Mouse (Mus musculus) spleen, embryonic (tissue): ENCODE measurements around the gene Cbr2.
"Not testable (repeated sequence)": the region's sequence is repeated elsewhere in the genome, so short reads cannot be mapped to it uniquely, and the experiment has no call there.

Experiments used
- CTCF ChIA-PET: fragments of 350-600 bp; sonication (Branson Sonifier 250); formaldehyde crosslinking; loops from one replicate; lab custom pipeline; 2022; lab: Charles Lee

Gene Cbr2

GRCm38 (mm10) chr11:120731858-120732680 lies at the start of gene Cbr2:
Cbr2 (minus strand) TSS chr11:120732114.
- CTCF ChIA-PET: interaction anchor here (0.7 kb wide), 1 partner anchor 110 kb away, joined by 3 read pairs; no protein-coding TSS in a partner anchor

- CTCF ChIA-PET: not testable (repeated sequence)
Observed at GRCm38 (mm10) chr11:120781361-120781760, 49.4 kb upstream of the Cbr2 start.

DNA sequence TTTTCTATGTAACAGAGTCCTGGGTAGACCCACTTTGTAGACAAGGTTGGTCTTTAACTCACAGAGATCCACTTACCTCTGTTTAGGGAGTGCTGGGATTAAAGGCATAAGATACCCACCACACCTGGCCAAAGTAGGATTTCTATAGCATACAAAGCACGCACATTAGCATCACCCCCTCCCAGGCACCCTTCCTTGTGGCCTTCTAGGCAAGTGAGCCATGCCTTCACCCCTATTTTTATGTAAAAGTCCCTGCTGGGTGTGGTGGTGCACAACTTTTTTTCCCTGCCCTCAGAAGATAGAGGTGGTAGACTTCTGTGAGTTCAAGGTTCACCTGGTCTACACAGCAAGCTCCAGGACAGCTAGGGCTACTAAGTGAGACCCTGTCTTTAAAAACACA lies 48.0 kb upstream of the Cbr2 start:
- CTCF ChIA-PET: no interaction called here

GRCm38 (mm10) chr11:120777123-120777522 lies 45.2 kb upstream of the Cbr2 start:
- CTCF ChIA-PET: interaction anchor here (2.1 kb wide), 1 partner anchor 56 kb away, joined by 6 read pairs; the partner anchor contains the start of gene Rac3

- CTCF ChIA-PET: interaction anchor here (0.5 to 2.1 kb wide), 2 partner anchors 55 to 422 kb away, joined by 3 to 6 read pairs; partner anchors contain the start of gene Rac3
Observed at GRCm38 (mm10) chr11:120775774-120776469, 44.0 kb upstream of the Cbr2 start.

DNA sequence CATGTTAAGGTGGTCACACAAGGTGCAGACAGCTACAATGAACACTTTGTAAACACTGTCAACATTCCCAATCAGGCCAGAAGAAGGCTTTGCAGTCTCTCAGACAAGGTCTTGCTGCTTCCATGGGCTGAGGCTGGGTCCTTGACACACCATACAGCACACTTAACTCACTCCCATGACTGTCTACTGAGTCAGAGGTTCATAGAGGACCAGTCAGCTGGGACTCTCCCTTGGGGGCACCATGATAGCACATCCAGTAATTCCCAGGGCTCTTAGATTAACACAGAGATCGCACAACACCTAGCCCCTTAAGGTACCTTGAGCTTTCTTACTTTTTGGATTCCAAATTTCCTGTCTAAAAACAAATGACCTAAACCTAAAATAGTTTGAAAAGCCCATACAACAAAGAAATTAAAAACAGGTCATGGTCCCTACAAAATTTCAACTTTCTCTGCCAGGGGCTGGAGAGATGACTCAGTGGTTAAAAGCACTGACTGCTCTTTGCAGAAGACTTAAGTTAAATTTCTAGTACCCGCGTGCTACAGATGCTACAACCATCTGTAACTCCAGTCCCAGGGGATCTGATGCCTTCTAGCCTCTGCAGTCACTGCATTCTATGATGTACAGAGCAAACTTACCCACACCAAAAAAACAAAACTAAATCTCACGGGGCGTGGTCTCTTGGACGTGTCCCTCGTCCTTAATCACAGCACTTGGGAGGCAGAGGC lies 41.7 kb upstream of the Cbr2 start:
- CTCF ChIA-PET: interaction anchor here (0.7 to 0.8 kb wide), 2 partner anchors 53 to 700 kb away, joined by 3 to 4 read pairs; no protein-coding TSS in a partner anchor

DNA sequence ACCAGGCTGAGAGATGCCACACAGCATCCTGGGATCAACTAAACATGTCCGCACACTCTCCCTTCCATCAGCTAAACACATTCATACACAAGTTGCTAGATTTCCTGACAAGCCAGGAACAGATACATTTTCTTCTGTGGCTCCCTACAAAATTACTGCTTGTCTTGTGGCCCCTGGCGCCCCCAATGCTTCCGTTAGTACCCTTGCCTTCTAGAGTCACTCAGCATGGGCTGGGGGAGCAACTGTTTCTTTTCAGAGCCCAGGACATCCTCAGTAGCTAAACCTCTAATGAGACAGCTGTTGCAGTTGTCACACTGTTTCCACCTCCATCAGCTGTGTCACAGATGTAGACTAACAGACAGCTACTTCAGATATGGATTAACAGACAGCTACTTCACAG lies 40.8 kb upstream of the Cbr2 start:
- CTCF ChIA-PET: interaction anchor here (0.8 kb wide), 1 partner anchor 52 kb away, joined by 3 read pairs; no protein-coding TSS in a partner anchor

DNA sequence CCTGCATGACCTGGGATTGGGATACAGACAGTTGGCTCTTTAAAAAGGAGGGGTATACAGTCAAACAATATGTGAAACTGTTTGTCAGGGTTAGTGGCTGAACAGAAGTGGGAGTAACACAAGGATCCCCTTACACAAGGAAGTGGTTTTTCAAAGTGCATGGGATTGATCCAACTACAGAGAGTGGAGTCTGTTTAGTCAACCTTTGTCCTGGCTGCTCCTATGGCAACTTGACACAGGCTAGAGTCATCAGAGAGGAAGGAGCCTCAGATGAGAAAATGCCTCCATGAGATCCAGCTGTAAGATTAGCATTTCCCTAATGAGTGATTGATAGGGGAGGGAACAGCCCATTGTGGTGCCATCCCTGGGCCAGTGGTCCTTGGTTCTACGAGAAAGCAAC lies 36.3 kb upstream of the Cbr2 start:
- CTCF ChIA-PET: no interaction called here

- CTCF ChIA-PET: not testable (repeated sequence)
Observed at GRCm38 (mm10) chr11:120767023-120767422, 35.1 kb upstream of the Cbr2 start.

DNA sequence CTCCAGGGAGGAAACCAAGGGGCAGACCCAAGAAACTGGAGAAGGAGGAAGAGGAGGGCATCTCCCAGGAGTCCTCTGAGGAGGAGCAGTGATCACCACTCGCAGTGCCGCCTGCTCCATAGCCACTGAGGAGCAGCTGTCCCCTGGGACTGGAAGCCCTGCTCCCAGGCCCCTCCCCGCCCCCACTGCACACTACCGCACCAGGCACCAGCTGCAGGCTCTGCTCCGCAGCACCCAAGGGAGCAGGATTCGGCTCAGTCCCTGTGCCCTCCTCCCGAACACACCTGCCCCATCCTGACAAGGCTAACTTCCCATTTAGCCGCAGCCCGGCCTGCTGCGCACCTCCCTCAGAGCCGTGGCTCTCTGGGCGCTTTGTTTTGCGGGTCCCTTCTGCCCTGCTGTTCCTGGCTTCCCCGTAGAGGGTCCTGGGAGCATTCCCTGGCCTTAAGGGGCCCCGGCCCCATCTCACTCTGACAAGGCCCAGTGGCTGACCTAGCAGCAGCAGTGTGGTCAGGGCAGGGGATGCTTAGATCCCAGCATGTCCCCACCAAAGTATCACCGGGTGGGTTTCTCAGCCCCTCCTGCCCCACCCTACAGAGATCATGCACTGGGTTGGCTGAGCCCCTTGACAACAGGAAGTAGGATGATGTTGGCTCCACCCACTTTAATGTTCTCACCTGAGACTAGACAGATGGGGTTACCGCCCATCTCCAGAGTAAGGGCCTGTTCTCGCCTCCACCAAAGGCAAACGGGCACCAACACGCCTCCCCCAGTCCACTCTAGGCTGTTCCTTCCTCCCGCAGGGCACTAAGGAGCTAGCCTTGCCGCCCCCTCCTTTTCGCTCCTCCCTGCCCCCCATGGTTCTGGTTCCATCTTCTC lies 31.4 kb upstream of the Cbr2 start:
- CTCF ChIA-PET: not testable (repeated sequence)

GRCm38 (mm10) chr11:120762672-120763041 lies 30.7 kb upstream of the Cbr2 start, which contains the start of gene Hmga1b:
Hmga1b (plus strand) TSS chr11:120762794.
- CTCF ChIA-PET: not testable (repeated sequence)

- CTCF ChIA-PET: no interaction called here
Observed at GRCm38 (mm10) chr11:120761811-120762671, 30.1 kb upstream of the Cbr2 start.

GRCm38 (mm10) chr11:120760236-120760635 lies 28.3 kb upstream of the Cbr2 start:
- CTCF ChIA-PET: no interaction called here

GRCm38 (mm10) chr11:120751606-120752005 lies 19.7 kb upstream of the Cbr2 start:
- CTCF ChIA-PET: interaction anchor here (1.7 kb wide), 1 partner anchor 31 kb away, joined by 8 read pairs; no protein-coding TSS in a partner anchor

DNA sequence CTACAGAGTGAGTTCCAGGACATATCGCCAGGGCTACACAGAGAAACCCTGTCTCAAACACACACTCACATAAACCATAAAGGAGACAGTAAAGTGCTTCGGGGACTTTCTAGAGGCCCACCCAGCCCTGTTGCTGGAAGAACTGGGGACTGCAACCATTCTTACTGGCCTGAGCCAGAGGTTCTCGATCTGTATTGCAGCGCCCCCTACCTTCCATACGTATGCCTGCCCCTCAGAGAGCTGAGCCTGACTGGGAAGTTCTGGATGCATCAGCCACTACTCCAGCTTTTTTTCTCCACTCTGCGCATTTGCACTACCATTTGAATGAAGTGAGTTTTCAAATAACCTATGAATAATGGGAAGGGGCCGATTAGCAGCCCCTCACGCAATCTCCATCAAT lies 17.5 kb upstream of the Cbr2 start:
- CTCF ChIA-PET: interaction anchor here (0.5 to 0.7 kb wide), 2 partner anchors 28 to 438 kb away, joined by 4 to 5 read pairs; partner anchors contain the start of gene Rac3

DNA sequence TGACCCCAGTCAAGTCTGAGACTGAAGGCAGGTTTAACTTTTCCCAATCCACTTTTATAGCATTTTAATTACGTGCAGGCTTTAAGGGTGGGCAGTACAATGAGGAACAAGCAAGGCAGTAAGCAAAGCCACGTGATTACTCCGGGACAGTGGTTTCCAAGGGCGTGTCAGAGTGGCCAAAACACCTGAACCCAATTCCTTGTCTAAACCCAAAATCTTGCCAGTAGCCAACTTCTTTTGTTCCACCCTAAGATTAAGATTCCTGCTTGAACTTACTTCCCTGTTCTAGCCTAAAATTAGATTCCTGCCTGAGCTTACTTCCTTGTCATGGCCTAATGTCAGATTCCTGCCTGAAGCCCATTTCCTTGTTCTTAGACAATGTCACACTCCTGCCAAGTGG lies 16.1 kb upstream of the Cbr2 start:
- CTCF ChIA-PET: no interaction called here

DNA sequence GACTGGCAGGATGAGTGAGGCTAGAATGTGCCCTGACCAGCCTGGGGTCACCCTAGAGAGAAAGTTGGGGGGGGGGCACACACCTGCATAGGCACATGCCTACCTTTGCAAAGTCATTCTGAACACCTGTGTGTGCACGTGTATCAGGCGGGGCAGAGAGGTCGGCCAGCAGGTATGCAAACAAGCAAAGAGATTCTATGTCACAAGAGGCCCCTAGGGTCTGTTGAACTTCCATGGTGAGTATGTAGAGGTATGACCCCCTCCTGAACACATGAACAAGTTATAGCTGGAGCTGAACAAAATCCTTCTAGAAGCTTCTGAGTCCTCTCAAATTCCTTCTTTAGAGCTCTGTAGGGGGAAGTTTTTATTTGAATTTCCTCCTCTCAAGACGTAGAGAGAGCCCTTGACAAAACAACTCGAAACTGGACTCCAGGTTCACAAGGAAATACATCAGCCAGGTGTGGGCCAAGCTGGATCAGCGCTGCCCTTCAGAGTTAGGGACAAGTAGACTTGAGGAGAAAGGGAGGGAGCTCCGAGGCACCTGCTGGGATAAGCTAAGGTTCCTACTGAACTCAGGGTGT lies 12.3 kb upstream of the Cbr2 start:
- CTCF ChIA-PET: no interaction called here

GRCm38 (mm10) chr11:120740981-120741380 lies 9.1 kb upstream of the Cbr2 start:
- CTCF ChIA-PET: no interaction called here

DNA sequence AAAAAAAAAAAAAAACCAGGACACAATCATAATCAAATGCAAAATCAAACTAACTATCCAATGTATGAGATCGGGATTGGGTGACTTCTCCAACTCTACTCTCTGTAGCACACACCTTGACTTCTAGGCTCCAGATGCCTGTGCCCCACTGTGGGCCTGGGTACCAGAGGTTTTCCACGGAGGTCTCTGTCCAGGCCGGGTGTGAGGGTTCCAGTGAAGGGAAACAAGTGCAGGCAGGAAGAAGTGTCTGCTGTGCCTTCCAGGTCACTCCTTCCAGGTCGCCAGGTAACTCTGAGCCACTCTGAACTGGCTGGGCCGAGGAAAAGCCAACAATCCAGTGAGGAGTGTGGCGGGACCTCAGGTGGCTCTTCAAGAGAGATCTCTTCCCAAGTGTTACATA lies 4.5 kb upstream of the Cbr2 start:
- CTCF ChIA-PET: no interaction called here
